Mouse (Mus musculus) neural tube, embryonic 14.5 days (tissue): ENCODE measurements around the gene Dmrta2. TPM values are rescaled to one million over a fixed set of nuclear protein-coding genes. Genes with fewer than 3 reads are reported as not detected.
A peak's percentile ranks its signal among the peaks of the same experiment; 100 is the strongest.

Experiments
- ATAC-seq: fragments of 200-750 bp; cut with Nextera tagmentation; 2 replicates; pipeline ENCODE4 v1.8.0; 2017; ENCODE audit warnings: low read depth, mild to moderate bottlenecking, moderate TSS enrichment, moderate library complexity
- H3K27ac ChIP-seq: fragments of 300-500 bp; sonication (generic); 2 replicates; pipeline ENCODE4 v1.5.1; 2014; ENCODE audit warnings: low read depth, mild to moderate bottlenecking, control low read depth, low read length, moderate library complexity, mixed read lengths
- H3K27me3 ChIP-seq: fragments of 300-500 bp; sonication (generic); 2 replicates; pipeline ENCODE4 v1.6.1; 2014; ENCODE audit warnings: low read length; ENCODE audit not compliant: control insufficient read depth, insufficient read depth
- H3K36me3 ChIP-seq: fragments of 300-500 bp; sonication (generic); 2 replicates; pipeline ENCODE4 v1.6.1; 2014; ENCODE audit warnings: low read length, mixed read lengths; ENCODE audit not compliant: control insufficient read depth, insufficient read depth
- H3K4me1 ChIP-seq: fragments of 300-500 bp; sonication (generic); 2 replicates; pipeline ENCODE4 v1.6.1; 2014; ENCODE audit warnings: low read length; ENCODE audit not compliant: control insufficient read depth, insufficient read depth
- H3K4me2 ChIP-seq: fragments of 300-500 bp; sonication (generic); 2 replicates; pipeline ENCODE4 v1.6.1; 2014; ENCODE audit warnings: mild to moderate bottlenecking, low read depth, low read length, control low read depth
- H3K4me3 ChIP-seq: fragments of 300-500 bp; sonication (generic); 2 replicates; pipeline ENCODE4 v1.5.1; 2014; ENCODE audit warnings: low read depth, low read length, control low read depth, mixed read lengths
- H3K9ac ChIP-seq: fragments of 300-500 bp; sonication (generic); replicated peaks from 2 replicates; pipeline ENCODE4 v1.6.1; 2014; ENCODE audit warnings: low read depth, mild to moderate bottlenecking, control low read depth, low read length, mixed read lengths
- H3K9me3 ChIP-seq: fragments of 300-500 bp; sonication (generic); 2 replicates; pipeline ENCODE4 v1.6.1; 2016; ENCODE audit warnings: low read length; ENCODE audit not compliant: control insufficient read depth
- WGBS: fragments of 180-500 bp; shearing (Covaris S2); extraction: QIAGEN DNeasy Blood & Tissue Kit; methylation state at CpG from one replicate; pipeline ENCODE4 v1.1.7; 2014; 5-methylcytosine and 5-hydroxymethylcytosine counted together
- polyA plus RNA-seq: library from polyadenylated mRNA; unstranded; fragments of >200 nt; fragmentation: Nextera tagmentation; extraction: Ambion mirVana; gene quantifications from 2 replicates; pipeline ENCODE4 v1.2.1, GENCODE M21; 2014

Gene Dmrta2
- 0.09 TPM in 1 of 2 replicates, not detected in the other for polyA plus RNA-seq

DNA sequence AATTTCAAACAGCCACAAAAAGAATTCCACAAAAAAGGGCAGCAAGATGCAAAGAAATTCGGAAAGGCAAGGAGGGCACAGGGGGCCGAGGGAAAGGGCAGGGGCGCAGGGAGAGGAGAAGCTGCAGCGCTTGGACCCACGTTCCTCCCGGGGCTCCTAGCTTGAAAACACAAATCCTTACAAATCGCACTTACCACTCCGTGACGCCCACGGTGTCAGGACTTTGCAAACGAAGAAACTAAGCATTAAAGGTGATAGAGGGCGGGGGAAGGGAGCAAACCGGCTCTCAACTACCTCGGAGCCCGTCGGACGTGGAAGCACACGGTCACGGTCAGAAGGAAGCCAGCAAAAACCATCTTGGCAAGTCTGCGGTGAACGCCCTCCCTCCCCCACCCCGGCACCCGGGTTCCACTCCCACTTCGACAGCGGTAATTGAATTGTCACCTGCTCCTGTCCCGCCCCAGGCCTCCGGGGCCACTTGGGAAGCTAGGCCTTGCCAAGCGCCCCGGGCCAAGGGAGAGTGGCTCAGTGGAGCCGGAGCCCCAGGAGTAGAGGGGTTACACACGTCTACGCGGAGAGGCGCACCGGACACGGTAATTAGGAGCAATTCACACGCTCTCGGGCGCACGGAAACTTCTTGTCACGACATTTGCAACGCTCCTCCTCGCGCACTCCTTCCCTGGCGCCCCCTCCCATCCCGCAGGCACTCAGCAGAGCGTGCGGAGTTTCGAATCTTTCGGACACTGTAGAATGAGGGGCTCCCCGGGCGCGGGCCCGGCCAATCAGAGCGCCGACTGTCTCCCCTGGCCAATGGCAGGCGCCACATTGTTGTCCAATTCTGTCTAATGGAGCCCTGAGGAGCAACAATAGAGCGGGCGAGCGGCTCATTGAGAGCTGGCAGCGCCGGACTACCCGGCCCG lies at the start of gene Dmrta2:
Gene Dmrta2 (plus strand): TSS at position 906 of the 920 bp plus-strand sequence.
- no peak within 1 kb of the TSS for H3K27ac ChIP-seq
- WGBS, result 1% methylated on average over 63 of the region's 64 CpGs
- H3K4me3 ChIP-seq, result peak within 1 kb of the TSS; percentile 4
- H3K36me3 ChIP-seq, result no peaks in the 10 kb centered on the region
- H3K4me2 ChIP-seq, result peak within 1 kb of the TSS; percentile 34
- H3K9ac ChIP-seq, result no peak within 1 kb of the TSS
- no peaks in the 10 kb centered on the region for H3K9me3 ChIP-seq
- H3K4me1 ChIP-seq, result peaks cover 8% of the 10 kb centered on the region
- peaks cover 89% of the 10 kb centered on the region for H3K27me3 ChIP-seq
- peak; percentile 64 for ATAC-seq

GRCm38 (mm10) chr4:109929058-109929457 lies 48.8 kb upstream of the Dmrta2 start:
- H3K4me2 ChIP-seq, result no peak overlapping the region
- no peaks in the 10 kb centered on the region for H3K4me1 ChIP-seq
- no peaks in the 10 kb centered on the region for H3K27me3 ChIP-seq
- ATAC-seq, result no peak
- no peak overlapping the region for H3K9ac ChIP-seq
- no peaks in the 10 kb centered on the region for H3K9me3 ChIP-seq
- no peak overlapping the region for H3K27ac ChIP-seq
- H3K36me3 ChIP-seq, result 0 out of 2 replicates have a peak, but pooled peaks cover 3% of the 10 kb centered on the region
- no peak overlapping the region for H3K4me3 ChIP-seq
- 97% methylated on average over 1 of the region's 1 CpGs for WGBS

DNA sequence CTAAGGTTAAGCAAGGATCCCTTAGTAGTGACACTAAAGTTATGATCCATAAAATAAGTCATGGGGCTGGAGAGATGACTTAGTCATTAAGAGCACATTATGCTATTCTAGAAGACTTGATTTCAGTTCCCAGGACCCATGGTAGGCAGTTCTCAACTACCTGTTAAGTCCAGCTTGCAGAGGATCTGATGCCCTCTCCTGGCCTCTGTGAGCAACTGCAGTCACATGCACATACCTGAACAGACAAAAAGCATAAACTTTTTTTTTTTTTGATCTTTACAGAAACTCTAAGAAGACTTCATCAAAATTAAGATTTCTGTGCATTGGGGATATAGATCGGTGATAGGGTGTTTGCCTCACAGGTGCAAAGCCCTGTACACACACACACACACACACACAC lies 47.4 kb upstream of the Dmrta2 start:
- Histone ChIP-seq H3K9me3 (no peaks in the 10 kb centered on the region), H3K4me1 (no peaks in the 10 kb centered on the region), H3K36me3 (0 out of 2 replicates have a peak, but pooled peaks cover 3% of the 10 kb centered on the region), H3K27me3 (no peaks in the 10 kb centered on the region), H3K27ac (no peak overlapping the region), H3K4me3 (no peak overlapping the region), H3K9ac (no peak overlapping the region), H3K4me2 (no peak overlapping the region)
- ATAC-seq, result no peak
- WGBS, result 100% methylated on average over 1 of the region's 1 CpGs

- Histone ChIP-seq H3K27me3 (no peaks in the 10 kb centered on the region), H3K9ac (no peak overlapping the region), H3K36me3 (0 out of 2 replicates have a peak, but pooled peaks cover 3% of the 10 kb centered on the region), H3K4me3 (no peak overlapping the region), H3K4me1 (no peaks in the 10 kb centered on the region), H3K9me3 (no peaks in the 10 kb centered on the region), H3K4me2 (no peak overlapping the region), H3K27ac (no peak overlapping the region)
- no peak for ATAC-seq
- WGBS, result 82% methylated on average over 1 of the region's 1 CpGs
These were observed 46.9 kb upstream of the Dmrta2 start for GRCm38 (mm10) chr4:109930935-109931334.

DNA sequence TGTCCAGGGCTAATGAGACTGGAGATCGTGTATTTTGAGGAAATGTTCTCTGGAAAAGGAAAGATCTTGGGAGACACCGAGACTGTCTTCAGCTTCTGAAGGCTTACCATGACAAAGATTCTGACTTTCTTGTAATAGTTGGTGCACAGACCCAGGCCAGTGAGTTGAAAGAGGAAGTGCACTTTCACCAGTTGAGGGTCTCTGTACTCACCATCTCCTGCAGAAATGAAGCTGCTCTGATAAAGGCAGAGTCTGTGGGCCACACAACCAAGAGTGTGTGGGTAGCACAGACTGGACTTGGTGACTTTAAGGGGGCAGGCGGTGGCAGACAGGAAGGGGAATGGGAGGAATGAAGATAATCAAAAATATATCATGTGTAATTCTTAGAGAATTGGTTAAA lies 41.3 kb upstream of the Dmrta2 start:
- Histone ChIP-seq H3K4me3 (no peak overlapping the region), H3K9ac (no peak overlapping the region), H3K27me3 (no peaks in the 10 kb centered on the region), H3K4me1 (no peaks in the 10 kb centered on the region), H3K27ac (no peak overlapping the region), H3K36me3 (no peaks in the 10 kb centered on the region), H3K9me3 (no peaks in the 10 kb centered on the region), H3K4me2 (no peak overlapping the region)
- 94% methylated on average over 3 of the region's 3 CpGs for WGBS
- no peak for ATAC-seq

DNA sequence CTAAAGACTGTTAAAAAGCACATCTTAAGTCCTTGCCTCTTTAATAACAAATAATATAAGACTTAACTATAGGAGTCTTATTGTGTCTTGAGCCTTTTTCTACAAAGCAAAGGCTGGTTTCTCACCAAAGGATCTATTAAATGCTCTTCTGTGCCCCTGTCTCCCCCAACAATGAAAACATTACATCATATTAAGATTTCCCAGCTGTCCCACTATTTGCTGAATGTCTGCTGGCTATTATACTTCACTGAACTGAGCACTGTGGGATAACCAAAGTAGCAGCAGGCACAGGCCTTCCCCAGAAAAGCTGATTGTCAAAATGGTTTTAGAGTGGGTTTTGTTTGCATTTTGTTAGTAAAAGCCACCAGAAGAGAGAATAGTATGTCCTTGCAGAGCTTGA lies 38.6 kb upstream of the Dmrta2 start:
- H3K9ac ChIP-seq, result no peak overlapping the region
- H3K9me3 ChIP-seq, result no peaks in the 10 kb centered on the region
- H3K27me3 ChIP-seq, result no peaks in the 10 kb centered on the region
- H3K4me1 ChIP-seq, result no peaks in the 10 kb centered on the region
- no peaks in the 10 kb centered on the region for H3K36me3 ChIP-seq
- no peak overlapping the region for H3K4me3 ChIP-seq
- H3K27ac ChIP-seq, result no peak overlapping the region
- no peak for ATAC-seq
- H3K4me2 ChIP-seq, result no peak overlapping the region

- no peaks in the 10 kb centered on the region for H3K27me3 ChIP-seq
- 98% methylated on average over 1 of the region's 1 CpGs for whole genome bisulfite sequencing
- no peaks in the 10 kb centered on the region for H3K9me3 ChIP-seq
- no peak overlapping the region for H3K9ac ChIP-seq
- no peak for ATAC-seq
- H3K36me3 ChIP-seq, result no peaks in the 10 kb centered on the region
- no peaks in the 10 kb centered on the region for H3K4me1 ChIP-seq
- no peak overlapping the region for H3K4me2 ChIP-seq
- H3K27ac ChIP-seq, result no peak overlapping the region
- H3K4me3 ChIP-seq, result no peak overlapping the region
These were observed 32.3 kb upstream of the Dmrta2 start for GRCm38 (mm10) chr4:109945554-109945953.

- Histone ChIP-seq H3K36me3 (no peaks in the 10 kb centered on the region), H3K4me3 (no peak overlapping the region), H3K9me3 (no peaks in the 10 kb centered on the region), H3K9ac (no peak overlapping the region), H3K4me1 (no peaks in the 10 kb centered on the region), H3K4me2 (no peak overlapping the region), H3K27me3 (no peaks in the 10 kb centered on the region), H3K27ac (no peak overlapping the region)
- WGBS, result 96% methylated on average over 3 of the region's 3 CpGs
- ATAC-seq, result no peak
These were observed 28.5 kb upstream of the Dmrta2 start for GRCm38 (mm10) chr4:109949307-109949706.

DNA sequence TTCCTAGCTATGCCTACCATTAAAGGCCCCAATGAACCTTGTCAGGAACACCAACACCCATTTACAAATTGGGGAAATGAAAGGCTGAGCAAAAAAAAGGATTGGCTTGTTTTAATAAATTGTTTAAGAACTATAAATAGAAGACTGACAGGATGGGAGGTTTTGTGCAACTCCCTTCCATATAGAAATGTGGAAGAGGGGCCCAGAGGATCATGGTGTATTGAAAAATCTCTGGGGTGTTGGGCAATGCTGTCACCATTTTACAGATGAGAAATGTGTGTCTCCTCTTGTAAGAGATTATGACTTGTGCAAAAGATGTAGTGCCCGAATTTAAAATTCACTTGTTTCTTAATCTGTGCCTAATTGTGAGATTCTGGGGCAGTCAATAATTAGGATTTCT lies 24.3 kb upstream of the Dmrta2 start:
- no peak overlapping the region for H3K27ac ChIP-seq
- no peak for ATAC-seq
- WGBS, result 90% methylated on average over 1 of the region's 1 CpGs
- no peak overlapping the region for H3K4me2 ChIP-seq
- no peaks in the 10 kb centered on the region for H3K9me3 ChIP-seq
- no peaks in the 10 kb centered on the region for H3K36me3 ChIP-seq
- no peak overlapping the region for H3K9ac ChIP-seq
- no peaks in the 10 kb centered on the region for H3K4me1 ChIP-seq
- H3K4me3 ChIP-seq, result no peak overlapping the region
- H3K27me3 ChIP-seq, result no peaks in the 10 kb centered on the region
